Mouse (Mus musculus): ENCODE results near the gene Ppil1.

DNA sequence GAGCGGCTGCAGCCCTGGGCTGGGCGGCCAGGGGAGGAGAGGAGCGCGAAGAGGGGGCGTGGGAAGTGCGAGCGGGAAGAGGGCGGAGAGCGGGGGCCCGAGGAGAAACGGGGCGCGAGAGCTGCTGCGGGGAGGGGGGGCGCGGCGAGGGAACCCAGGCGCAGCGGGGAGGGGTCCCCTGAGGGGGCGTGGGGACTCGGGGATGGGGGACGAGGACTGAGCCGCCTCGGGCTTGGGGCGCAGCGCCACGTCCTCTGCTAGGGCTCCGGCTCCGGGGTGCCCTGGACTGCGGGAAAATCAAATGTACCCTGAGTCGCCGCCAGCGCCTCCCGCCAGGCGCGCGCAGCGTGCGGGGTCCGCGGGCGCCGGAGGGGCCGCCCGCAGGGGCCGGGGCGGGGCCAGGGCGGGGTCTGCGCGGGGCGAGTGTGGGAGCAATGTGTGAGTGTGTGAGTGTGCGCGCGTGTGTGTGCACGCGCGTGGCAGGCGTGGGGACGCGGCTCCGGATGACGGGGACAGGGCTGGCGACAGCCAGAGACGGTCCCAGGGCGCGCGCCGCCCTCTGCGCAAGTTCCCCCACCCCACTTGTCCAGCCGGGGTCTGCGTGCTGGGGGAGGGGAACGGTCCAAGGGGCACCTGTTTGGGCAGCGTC is 26.1 kb downstream of the Ppil1 start, which contains the start of gene Cpne5:
- no peak for TF ChIP-seq CTCF (IDR thresholded peaks at IDR 0.05; ENCODE audit: insufficient read depth, low read depth, low read length)
- TF ChIP-seq POLR2A (IDR thresholded peaks at IDR 0.05; ENCODE audit: insufficient read depth, low read depth, low read length): no peak
